Mouse (Mus musculus) right cerebral cortex, postnatal 36 days (tissue): ENCODE measurements around the gene Ranbp6.

Experiments
- DNase-seq, 2 experiments: peaks; one replicate each; pipeline ENCODE4 v3.0.0; 2022; ENCODE audit warnings: low spot score in 2 of 2, mixed read lengths in 1 of 2

The Ranbp6 gene

GRCm38 (mm10) chr19:29805917-29806785 is 6.6 kb downstream of the Ranbp6 start, which contains the start of gene 9930021J03Rik:
Gene 9930021J03Rik (minus strand): TSS chr19:29805989.
- peak; percentile 95 to 96 for DNase-seq

- DNase-seq: peak; percentile 20 to 34
These were observed 7.5 kb downstream of the Ranbp6 start for GRCm38 (mm10) chr19:29805101-29805916.

- no peak for DNase-seq
These were observed 8.8 kb downstream of the Ranbp6 start for GRCm38 (mm10) chr19:29803946-29804345.

GRCm38 (mm10) chr19:29797371-29797770 is 15.4 kb downstream of the Ranbp6 start:
- DNase-seq: no peak

GRCm38 (mm10) chr19:29787997-29788396 is 24.8 kb downstream of the Ranbp6 start:
- no peak for DNase-seq

- no peak for DNase-seq
These were observed 29.9 kb downstream of the Ranbp6 start for GRCm38 (mm10) chr19:29782914-29783313.
